Mouse (Mus musculus): ENCODE data around the gene Igfn1. TPM values are rescaled to one million over a fixed set of nuclear protein-coding genes. Genes with fewer than 3 reads are reported as not detected.

Igfn1 gene
- polyA plus RNA-seq, 1 experiment, result 28.8 TPM

GRCm38 (mm10) chr1:135984105-135984504 is 22.0 kb downstream of the Igfn1 start:
- TF ChIP-seq POLR2A (IDR thresholded peaks at IDR 0.05; ENCODE audit: extremely low read depth, insufficient read depth, low read length) (no peak), CTCF (IDR thresholded peaks at IDR 0.05; ENCODE audit: extremely low read depth, insufficient read depth, low read length) (no peak)
- Histone ChIP-seq H3K4me3 (ENCODE audit: insufficient read depth, low read length) (no peak overlapping the region), H3K27ac (ENCODE audit: insufficient read depth, low read length) (no peak overlapping the region), H3K4me1 (ENCODE audit: control insufficient read depth, insufficient read depth, low read length) (no peaks in the 10 kb centered on the region)

DNA sequence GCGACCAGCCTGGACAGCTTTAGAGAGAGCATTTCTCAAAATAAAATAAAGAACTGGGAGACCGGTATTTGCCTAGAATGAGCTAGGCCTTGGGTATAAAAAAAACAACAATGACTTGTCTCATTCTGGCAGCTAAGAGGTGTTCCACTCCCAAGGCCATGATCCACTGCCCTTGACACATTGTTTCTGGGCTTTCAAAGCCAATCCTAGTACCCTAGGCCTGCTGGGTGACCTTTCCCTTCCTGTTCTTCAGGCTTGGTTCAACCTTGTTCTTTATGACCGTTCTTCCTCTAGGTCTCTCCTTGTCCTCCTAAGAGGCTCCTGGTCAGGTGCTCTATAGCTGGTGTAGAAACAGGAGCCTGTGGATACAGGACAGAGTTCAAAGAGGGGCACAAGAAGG is 33.6 kb downstream of the Igfn1 start:
- TF ChIP-seq CTCF (IDR thresholded peaks at IDR 0.05; ENCODE audit: extremely low read depth, insufficient read depth, low read length) (no peak), POLR2A (IDR thresholded peaks at IDR 0.05; ENCODE audit: extremely low read depth, insufficient read depth, low read length) (no peak)
- H3K4me1 ChIP-seq (ENCODE audit: control insufficient read depth, insufficient read depth, low read length), result no peaks in the 10 kb centered on the region
- H3K4me3 ChIP-seq (ENCODE audit: insufficient read depth, low read length), result no peak overlapping the region

DNA sequence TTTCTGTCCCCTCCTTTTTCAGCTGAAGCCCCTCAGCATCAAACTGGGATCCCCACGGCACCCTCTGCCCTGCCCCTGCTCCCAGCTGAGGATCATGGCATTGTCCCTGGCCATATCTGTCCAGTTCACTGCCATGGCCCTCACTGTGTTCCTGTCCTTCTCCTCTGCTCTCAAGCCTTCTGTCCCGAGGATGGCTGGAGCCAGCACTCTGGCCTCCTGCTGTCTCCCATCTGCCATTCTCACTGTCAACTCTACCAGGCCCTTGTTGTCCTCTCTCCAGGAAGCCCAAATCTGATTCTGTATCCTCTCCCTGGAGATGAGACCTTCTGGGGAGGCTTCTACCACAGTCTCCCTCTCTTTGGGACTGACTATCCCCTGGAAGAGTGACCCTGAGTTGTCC is 35.7 kb downstream of the Igfn1 start:
- Histone ChIP-seq H3K4me3 (ENCODE audit: insufficient read depth, low read length) (no peak overlapping the region), H3K4me1 (ENCODE audit: control insufficient read depth, insufficient read depth, low read length) (no peaks in the 10 kb centered on the region), H3K27ac (ENCODE audit: insufficient read depth, low read length) (no peak overlapping the region)
- no peak for TF ChIP-seq CTCF (IDR thresholded peaks at IDR 0.05; ENCODE audit: extremely low read depth, insufficient read depth, low read length)
- no peak for TF ChIP-seq POLR2A (IDR thresholded peaks at IDR 0.05; ENCODE audit: extremely low read depth, insufficient read depth, low read length)

More for the DNA sequence above, 33.6 kb downstream of the Igfn1 start:
- H3K27ac ChIP-seq (ENCODE audit: insufficient read depth, low read length), result no peak overlapping the region

GRCm38 (mm10) chr1:135967739-135968138 is 38.4 kb downstream of the Igfn1 start:
- no peak overlapping the region for H3K27ac ChIP-seq (ENCODE audit: insufficient read depth, low read length)
- H3K4me3 ChIP-seq (ENCODE audit: insufficient read depth, low read length), result no peak overlapping the region
- no peaks in the 10 kb centered on the region for H3K4me1 ChIP-seq (ENCODE audit: control insufficient read depth, insufficient read depth, low read length)
- no peak for TF ChIP-seq CTCF (IDR thresholded peaks at IDR 0.05; ENCODE audit: extremely low read depth, insufficient read depth, low read length)
- no peak for TF ChIP-seq POLR2A (IDR thresholded peaks at IDR 0.05; ENCODE audit: extremely low read depth, insufficient read depth, low read length)

- no peaks in the 10 kb centered on the region for H3K4me1 ChIP-seq (ENCODE audit: control insufficient read depth, insufficient read depth, low read length)
- H3K27ac ChIP-seq (ENCODE audit: insufficient read depth, low read length), result no peak overlapping the region
- TF ChIP-seq CTCF (IDR thresholded peaks at IDR 0.05; ENCODE audit: extremely low read depth, insufficient read depth, low read length) (no peak), POLR2A (IDR thresholded peaks at IDR 0.05; ENCODE audit: extremely low read depth, insufficient read depth, low read length) (no peak)
- no peak overlapping the region for H3K4me3 ChIP-seq (ENCODE audit: insufficient read depth, low read length)
These were observed 41.6 kb downstream of the Igfn1 start for GRCm38 (mm10) chr1:135964561-135964960.

DNA sequence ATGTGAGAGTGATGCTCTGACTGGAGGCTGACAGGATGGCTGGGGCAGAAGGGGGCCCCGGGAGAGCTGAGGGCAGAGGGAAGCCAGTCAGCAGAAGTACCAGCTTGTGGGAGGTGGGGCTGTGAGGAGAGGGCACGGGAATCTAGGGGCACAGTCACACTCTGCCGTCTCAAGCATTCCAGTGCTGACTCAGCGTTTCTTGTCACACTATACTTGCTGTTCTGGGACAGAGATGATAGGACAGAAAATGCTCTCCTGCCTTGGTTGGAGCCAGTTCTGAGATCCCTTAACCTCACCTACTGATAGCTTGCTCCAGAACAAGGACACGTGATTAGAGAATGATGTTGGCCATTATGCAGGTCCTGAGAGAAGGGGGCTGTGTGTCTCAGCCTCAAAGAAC is 43.0 kb downstream of the Igfn1 start:
- Histone ChIP-seq H3K4me3 (ENCODE audit: insufficient read depth, low read length) (no peak overlapping the region), H3K27ac (ENCODE audit: insufficient read depth, low read length) (no peak overlapping the region)
- no peak for TF ChIP-seq CTCF (IDR thresholded peaks at IDR 0.05; ENCODE audit: extremely low read depth, insufficient read depth, low read length)
- TF ChIP-seq POLR2A (IDR thresholded peaks at IDR 0.05; ENCODE audit: extremely low read depth, insufficient read depth, low read length), result no peak

GRCm38 (mm10) chr1:135958483-135958882 is 47.7 kb downstream of the Igfn1 start:
- peak; percentile 81 for TF ChIP-seq CTCF (IDR thresholded peaks at IDR 0.05; ENCODE audit: extremely low read depth, insufficient read depth, low read length)
- no peak for TF ChIP-seq POLR2A (IDR thresholded peaks at IDR 0.05; ENCODE audit: extremely low read depth, insufficient read depth, low read length)
- no peaks in the 10 kb centered on the region for H3K4me1 ChIP-seq (ENCODE audit: control insufficient read depth, insufficient read depth, low read length)
- no peak overlapping the region for H3K27ac ChIP-seq (ENCODE audit: insufficient read depth, low read length)
- no peak overlapping the region for H3K4me3 ChIP-seq (ENCODE audit: insufficient read depth, low read length)

More for the DNA sequence above, 43.0 kb downstream of the Igfn1 start:
- no peaks in the 10 kb centered on the region for H3K4me1 ChIP-seq (ENCODE audit: control insufficient read depth, insufficient read depth, low read length)

GRCm38 (mm10) chr1:135948871-135949270 is 57.3 kb downstream of the Igfn1 start:
- TF ChIP-seq POLR2A (IDR thresholded peaks at IDR 0.05; ENCODE audit: extremely low read depth, insufficient read depth, low read length), result no peak
- no peak for TF ChIP-seq CTCF (IDR thresholded peaks at IDR 0.05; ENCODE audit: extremely low read depth, insufficient read depth, low read length)
- H3K27ac ChIP-seq (ENCODE audit: insufficient read depth, low read length), result no peak overlapping the region
- H3K4me3 ChIP-seq (ENCODE audit: insufficient read depth, low read length), result no peak overlapping the region

GRCm38 (mm10) chr1:135946247-135946646 is 59.9 kb downstream of the Igfn1 start:
- Histone ChIP-seq H3K27ac (ENCODE audit: insufficient read depth, low read length) (no peak overlapping the region; the same call in 1 of the 2 replicates), H3K4me3 (ENCODE audit: insufficient read depth, low read length) (no peak overlapping the region), H3K4me1 (ENCODE audit: control insufficient read depth, insufficient read depth, low read length) (0 out of 2 replicates have a peak, but pooled peaks cover 2% of the 10 kb centered on the region)
- TF ChIP-seq CTCF (IDR thresholded peaks at IDR 0.05; ENCODE audit: extremely low read depth, insufficient read depth, low read length) (no peak), POLR2A (IDR thresholded peaks at IDR 0.05; ENCODE audit: extremely low read depth, insufficient read depth, low read length) (no peak)

More at GRCm38 (mm10) chr1:135948871-135949270, 57.3 kb downstream of the Igfn1 start:
- 0 out of 2 replicates have a peak, but pooled peaks cover 2% of the 10 kb centered on the region for H3K4me1 ChIP-seq (ENCODE audit: control insufficient read depth, insufficient read depth, low read length)

DNA sequence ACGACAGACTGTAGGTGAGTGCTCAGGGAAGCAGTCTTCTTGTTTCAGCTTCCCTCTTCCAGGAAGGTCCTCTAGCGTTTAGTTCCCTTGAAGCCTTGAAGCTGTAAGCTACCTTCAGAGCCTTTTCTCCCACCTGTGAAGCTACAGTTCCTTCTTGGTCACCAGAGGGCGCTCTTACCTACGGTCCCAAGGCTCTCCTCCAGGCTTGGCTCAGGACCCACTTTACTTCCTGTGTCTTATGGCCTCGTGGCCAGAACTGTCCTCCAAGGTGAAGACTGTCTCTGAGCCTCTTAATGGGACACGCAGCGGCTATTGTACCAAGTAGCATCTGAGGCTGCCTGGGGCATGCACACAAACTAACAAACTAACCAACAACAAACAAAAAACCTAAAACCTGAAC is 60.4 kb downstream of the Igfn1 start:
- no peak overlapping the region; the same call in 1 of the 2 replicates for H3K27ac ChIP-seq (ENCODE audit: insufficient read depth, low read length)
- 0 out of 2 replicates have a peak, but pooled peaks cover 2% of the 10 kb centered on the region for H3K4me1 ChIP-seq (ENCODE audit: control insufficient read depth, insufficient read depth, low read length)
- no peak overlapping the region for H3K4me3 ChIP-seq (ENCODE audit: insufficient read depth, low read length)
- peak; percentile 78 for TF ChIP-seq CTCF (IDR thresholded peaks at IDR 0.05; ENCODE audit: extremely low read depth, insufficient read depth, low read length)
- no peak for TF ChIP-seq POLR2A (IDR thresholded peaks at IDR 0.05; ENCODE audit: extremely low read depth, insufficient read depth, low read length)

Measured in cortical plate, adult 2 months (tissue).